Mouse (Mus musculus): ENCODE results near the gene Prss22. TPM values are rescaled to one million over a fixed set of nuclear protein-coding genes. Genes with fewer than 3 reads are reported as not detected.

The Prss22 gene
- total RNA-seq, 1 experiment, result 0.85 TPM

- Histone ChIP-seq H3K9ac (ENCODE audit: insufficient read depth, low read depth, low read length, poor library complexity, severe bottlenecking) (no peak overlapping the region), H3K4me1 (ENCODE audit: control insufficient read depth in 2 of 2, insufficient read depth in 2 of 2, low read length in 2 of 2, poor library complexity in 1 of 2) (peaks cover 0 to 14% of the 10 kb centered on the region in 2 experiments; a peak in 1 of 4 replicates), H3K9me3 (ENCODE audit: control insufficient read depth, insufficient read depth, low read depth, low read length) (no peaks in the 10 kb centered on the region), H3K36me3 (ENCODE audit: control insufficient read depth, insufficient read depth, low read length, poor library complexity, severe bottlenecking) (no peaks in the 10 kb centered on the region), H3K4me3 (ENCODE audit: insufficient read depth in 1 of 2, low read depth in 1 of 2, low read length in 2 of 2, poor library complexity in 1 of 2, severe bottlenecking in 1 of 2) (no peak overlapping the region), H3K27ac (ENCODE audit: insufficient read depth, low read depth, low read length, poor library complexity, severe bottlenecking) (no peak overlapping the region)
- DNase-seq (ENCODE audit: low read depth, low spot score), result no peak
- TF ChIP-seq HCFC1 (IDR thresholded peaks at IDR 0.05; ENCODE audit: borderline replicate concordance, insufficient read depth, low read length) (no peak), ZNF384 (IDR thresholded peaks at IDR 0.05; ENCODE audit: low read depth, low read length) (no peak), ZC3H11A (IDR thresholded peaks at IDR 0.05; ENCODE audit: borderline replicate concordance, low read depth, low read length) (no peak), MAFK (IDR thresholded peaks at IDR 0.05; ENCODE audit: insufficient read depth, low read depth, low read length) (no peak), CHD2 (IDR thresholded peaks at IDR 0.05; ENCODE audit: low read depth, low read length) (no peak)
- in situ Hi-C loops (cut with MboI; ENCODE audit: low sequenced_read_pairs in 2 of 2, unreplicated experiment in 2 of 2), result no loop called here
Measured at GRCm38 (mm10) chr17:23979471-23979870, 18.4 kb downstream of the Prss22 start.

- DNase-seq (ENCODE audit: low read depth, low spot score), result no peak
- Histone ChIP-seq H3K4me3 (ENCODE audit: insufficient read depth in 1 of 2, low read depth in 1 of 2, low read length in 2 of 2, poor library complexity in 1 of 2, severe bottlenecking in 1 of 2) (no peak overlapping the region), H3K36me3 (ENCODE audit: control insufficient read depth, insufficient read depth, low read length, poor library complexity, severe bottlenecking) (no peaks in the 10 kb centered on the region), H3K9me3 (ENCODE audit: control insufficient read depth, insufficient read depth, low read depth, low read length) (no peaks in the 10 kb centered on the region), H3K9ac (ENCODE audit: insufficient read depth, low read depth, low read length, poor library complexity, severe bottlenecking) (no peak overlapping the region), H3K4me1 (ENCODE audit: control insufficient read depth in 2 of 2, insufficient read depth in 2 of 2, low read length in 2 of 2, poor library complexity in 1 of 2) (peaks cover 0 to 14% of the 10 kb centered on the region in 2 experiments; a peak in 1 of 4 replicates), H3K27ac (ENCODE audit: insufficient read depth, low read depth, low read length, poor library complexity, severe bottlenecking) (no peak overlapping the region)
- TF ChIP-seq HCFC1 (IDR thresholded peaks at IDR 0.05; ENCODE audit: borderline replicate concordance, insufficient read depth, low read length) (no peak), ZNF384 (IDR thresholded peaks at IDR 0.05; ENCODE audit: low read depth, low read length) (no peak), ZC3H11A (IDR thresholded peaks at IDR 0.05; ENCODE audit: borderline replicate concordance, low read depth, low read length) (no peak), CHD2 (IDR thresholded peaks at IDR 0.05; ENCODE audit: low read depth, low read length) (no peak), MAFK (IDR thresholded peaks at IDR 0.05; ENCODE audit: insufficient read depth, low read depth, low read length) (no peak)
- in situ Hi-C loops (cut with MboI; ENCODE audit: low sequenced_read_pairs in 2 of 2, unreplicated experiment in 2 of 2), result no loop called here
Measured at GRCm38 (mm10) chr17:23976665-23977064, 21.2 kb downstream of the Prss22 start.

GRCm38 (mm10) chr17:23971315-23971714 is 26.6 kb downstream of the Prss22 start:
- TF ChIP-seq ZNF384 (IDR thresholded peaks at IDR 0.05; ENCODE audit: low read depth, low read length), result no peak
- no peak for TF ChIP-seq MAFK (IDR thresholded peaks at IDR 0.05; ENCODE audit: insufficient read depth, low read depth, low read length)
- TF ChIP-seq HCFC1 (IDR thresholded peaks at IDR 0.05; ENCODE audit: borderline replicate concordance, insufficient read depth, low read length), result no peak
- TF ChIP-seq ZC3H11A (IDR thresholded peaks at IDR 0.05; ENCODE audit: borderline replicate concordance, low read depth, low read length), result no peak
- TF ChIP-seq CHD2 (IDR thresholded peaks at IDR 0.05; ENCODE audit: low read depth, low read length), result no peak
- no peak overlapping the region for H3K4me3 ChIP-seq (ENCODE audit: insufficient read depth in 1 of 2, low read depth in 1 of 2, low read length in 2 of 2, poor library complexity in 1 of 2, severe bottlenecking in 1 of 2)
- H3K9ac ChIP-seq (ENCODE audit: insufficient read depth, low read depth, low read length, poor library complexity, severe bottlenecking), result no peak overlapping the region
- H3K27ac ChIP-seq (ENCODE audit: insufficient read depth, low read depth, low read length, poor library complexity, severe bottlenecking), result no peak overlapping the region
- DNase-seq (ENCODE audit: low read depth, low spot score), result no peak
- H3K4me1 ChIP-seq (ENCODE audit: control insufficient read depth in 2 of 2, insufficient read depth in 2 of 2, low read length in 2 of 2, poor library complexity in 1 of 2), result peaks cover 0 to 3% of the 10 kb centered on the region in 2 experiments; a peak in 1 of 4 replicates
- H3K36me3 ChIP-seq (ENCODE audit: control insufficient read depth, insufficient read depth, low read length, poor library complexity, severe bottlenecking), result no peaks in the 10 kb centered on the region
- no peaks in the 10 kb centered on the region for H3K9me3 ChIP-seq (ENCODE audit: control insufficient read depth, insufficient read depth, low read depth, low read length)
- in situ Hi-C loops (cut with MboI; ENCODE audit: low sequenced_read_pairs in 2 of 2, unreplicated experiment in 2 of 2), result no loop called here

- Histone ChIP-seq H3K36me3 (ENCODE audit: control insufficient read depth, insufficient read depth, low read length, poor library complexity, severe bottlenecking) (no peaks in the 10 kb centered on the region), H3K9ac (ENCODE audit: insufficient read depth, low read depth, low read length, poor library complexity, severe bottlenecking) (no peak overlapping the region), H3K4me1 (ENCODE audit: control insufficient read depth in 2 of 2, insufficient read depth in 2 of 2, low read length in 2 of 2, poor library complexity in 1 of 2) (peaks cover 0 to 6% of the 10 kb centered on the region in 2 experiments; a peak in 1 of 4 replicates), H3K9me3 (ENCODE audit: control insufficient read depth, insufficient read depth, low read depth, low read length) (no peaks in the 10 kb centered on the region), H3K4me3 (ENCODE audit: insufficient read depth in 1 of 2, low read depth in 1 of 2, low read length in 2 of 2, poor library complexity in 1 of 2, severe bottlenecking in 1 of 2) (no peak overlapping the region), H3K27ac (ENCODE audit: insufficient read depth, low read depth, low read length, poor library complexity, severe bottlenecking) (no peak overlapping the region)
- TF ChIP-seq ZC3H11A (IDR thresholded peaks at IDR 0.05; ENCODE audit: borderline replicate concordance, low read depth, low read length), result peak; percentile 34
- no peak for TF ChIP-seq ZNF384 (IDR thresholded peaks at IDR 0.05; ENCODE audit: low read depth, low read length)
- in situ Hi-C loops (cut with MboI; ENCODE audit: low sequenced_read_pairs in 2 of 2, unreplicated experiment in 2 of 2), result no loop called here
- peak; percentile 60 for DNase-seq (ENCODE audit: low read depth, low spot score)
Measured at GRCm38 (mm10) chr17:23969231-23969630, 28.7 kb downstream of the Prss22 start.

GRCm38 (mm10) chr17:23968780-23969179 is 29.1 kb downstream of the Prss22 start:
- no peak overlapping the region for H3K4me3 ChIP-seq (ENCODE audit: insufficient read depth in 1 of 2, low read depth in 1 of 2, low read length in 2 of 2, poor library complexity in 1 of 2, severe bottlenecking in 1 of 2)
- H3K36me3 ChIP-seq (ENCODE audit: control insufficient read depth, insufficient read depth, low read length, poor library complexity, severe bottlenecking), result no peaks in the 10 kb centered on the region
- TF ChIP-seq HCFC1 (IDR thresholded peaks at IDR 0.05; ENCODE audit: borderline replicate concordance, insufficient read depth, low read length), result no peak
- no peak for TF ChIP-seq ZC3H11A (IDR thresholded peaks at IDR 0.05; ENCODE audit: borderline replicate concordance, low read depth, low read length)
- no peak for TF ChIP-seq ZNF384 (IDR thresholded peaks at IDR 0.05; ENCODE audit: low read depth, low read length)
- TF ChIP-seq MAFK (IDR thresholded peaks at IDR 0.05; ENCODE audit: insufficient read depth, low read depth, low read length), result no peak
- TF ChIP-seq CHD2 (IDR thresholded peaks at IDR 0.05; ENCODE audit: low read depth, low read length), result no peak
- H3K9ac ChIP-seq (ENCODE audit: insufficient read depth, low read depth, low read length, poor library complexity, severe bottlenecking), result no peak overlapping the region
- H3K9me3 ChIP-seq (ENCODE audit: control insufficient read depth, insufficient read depth, low read depth, low read length), result no peaks in the 10 kb centered on the region
- H3K27ac ChIP-seq (ENCODE audit: insufficient read depth, low read depth, low read length, poor library complexity, severe bottlenecking), result no peak overlapping the region
- in situ Hi-C loops (cut with MboI; ENCODE audit: low sequenced_read_pairs in 2 of 2, unreplicated experiment in 2 of 2), result no loop called here
- DNase-seq (ENCODE audit: low read depth, low spot score), result no peak
- H3K4me1 ChIP-seq (ENCODE audit: control insufficient read depth in 2 of 2, insufficient read depth in 2 of 2, low read length in 2 of 2, poor library complexity in 1 of 2), result peaks cover 0 to 6% of the 10 kb centered on the region in 2 experiments; a peak in 1 of 4 replicates
